Mouse (Mus musculus) adrenal gland, adult 2 months (tissue): ENCODE measurements around the gene Arhgap19. TPM values are rescaled to one million over a fixed set of nuclear protein-coding genes. Genes with fewer than 3 reads are reported as not detected.

Source experiments
- DNase-seq: peaks from one replicate; pipeline ENCODE4 v3.0.0; 2021
- polyA plus RNA-seq: library from polyadenylated mRNA; depleted of rRNA; stranded (reverse); fragments of >200 nt; gene quantifications from 2 replicates; pipeline ENCODE4 v1.2.3, GENCODE M21; 2012; rRNA removed
- total RNA-seq, 2 experiments: library from RNA; stranded (reverse); gene quantifications; 2 replicates each; pipeline ENCODE4 v1.2.3; 2021

The Arhgap19 gene
- total and polyA plus RNA-seq, 3 experiments, result 0.83 to 5.2 (median 3.5) TPM

DNA sequence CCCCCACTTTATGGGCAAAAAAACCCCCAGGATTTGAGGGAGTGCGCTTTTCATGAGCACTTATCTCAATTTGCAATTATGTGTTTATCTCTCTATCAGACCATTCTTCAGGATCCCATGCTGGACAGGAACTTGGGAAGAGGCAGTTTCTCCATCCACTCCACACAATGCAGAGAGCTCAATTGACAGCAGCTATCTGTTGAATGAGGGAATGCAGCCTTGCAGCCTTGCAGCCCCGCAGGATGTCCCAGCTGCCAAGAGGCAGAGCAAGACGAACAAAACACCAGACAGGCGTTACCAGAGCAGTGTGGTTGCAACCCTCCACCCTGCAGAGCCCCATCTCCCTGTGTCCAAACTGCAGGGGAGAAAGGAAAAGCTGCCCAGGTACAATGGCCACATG lies 63.0 kb downstream of the Arhgap19 start:
- no peak for DNase-seq

DNA sequence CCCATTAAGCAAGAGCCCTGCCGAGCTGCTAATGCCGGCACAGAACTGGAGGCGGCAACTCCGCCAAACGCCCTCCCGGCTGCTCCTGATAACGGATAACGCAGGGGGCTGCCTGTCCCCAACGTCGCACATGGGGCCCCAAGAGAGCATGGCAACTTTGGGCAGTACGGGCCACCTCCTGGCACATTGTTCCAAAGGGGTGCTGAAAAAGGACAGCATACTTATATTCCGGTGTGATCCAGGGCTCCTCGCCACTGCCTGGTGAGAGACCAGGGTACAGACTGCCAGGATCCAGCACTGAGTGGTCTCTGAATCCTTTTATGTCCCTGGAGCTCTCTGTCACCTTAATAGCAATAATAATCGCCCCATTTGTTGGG lies 63.4 kb downstream of the Arhgap19 start:
- DNase-seq, result no peak

GRCm38 (mm10) chr19:41737657-41738428 lies 64.0 kb downstream of the Arhgap19 start:
- peak; percentile 21 for DNase-seq

- no peak for DNase-seq
Observed at GRCm38 (mm10) chr19:41734685-41735084, 67.2 kb downstream of the Arhgap19 start.

GRCm38 (mm10) chr19:41725491-41725890 lies 76.4 kb downstream of the Arhgap19 start:
- DNase-seq, result no peak

GRCm38 (mm10) chr19:41724831-41725470 lies 76.9 kb downstream of the Arhgap19 start:
- DNase-seq, result no peak

DNA sequence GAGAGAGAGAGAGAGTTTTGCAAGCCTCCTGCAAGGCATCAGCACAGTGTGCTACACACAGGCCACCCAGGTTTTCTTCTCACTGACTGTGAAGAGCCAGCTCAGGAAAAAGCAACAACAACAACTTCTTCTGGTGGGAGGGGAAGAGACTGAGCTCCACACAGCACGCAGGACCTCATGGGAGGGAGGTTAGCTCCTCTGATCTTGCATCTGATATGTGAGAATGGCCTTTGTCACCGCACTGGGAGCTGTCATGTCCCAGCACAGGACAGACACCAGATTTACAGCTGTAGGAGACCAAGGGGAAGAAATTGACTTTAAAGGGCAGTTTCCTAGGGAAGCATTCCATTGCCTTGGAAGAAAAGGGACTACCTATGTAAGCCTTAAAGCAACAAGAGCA lies 78.5 kb downstream of the Arhgap19 start:
- DNase-seq, result no peak

DNA sequence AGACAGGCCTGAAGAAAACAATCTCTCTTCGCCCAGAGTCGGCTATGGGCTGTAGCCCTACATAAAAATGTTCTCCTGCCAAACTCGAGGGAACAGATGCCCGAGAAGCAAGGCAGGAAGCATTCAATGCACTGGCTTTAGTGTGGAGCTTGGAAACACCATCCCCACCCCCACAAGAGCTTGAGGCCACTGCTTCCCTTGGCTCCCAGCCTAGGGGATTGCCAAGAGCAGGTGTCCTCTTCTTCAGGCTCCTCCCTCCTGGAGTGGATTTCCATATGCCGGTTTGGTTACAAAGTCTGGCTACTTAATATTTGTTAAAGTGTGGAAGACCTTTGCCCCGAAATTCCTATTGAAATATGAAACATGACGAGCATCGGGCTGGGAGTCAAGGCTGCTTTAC lies 82.4 kb downstream of the Arhgap19 start:
- DNase-seq, result no peak

Other genes starting within 250 kb of the Arhgap19 start
- 10 to 100 TPM; 12.9 to 15.0 TPM for gene Gm340, start 219.7 kb downstream of the Arhgap19 start, total RNA-seq
- 0.33 and 0.39 TPM in 2 replicates for gene Gm340, start 219.7 kb downstream of the Arhgap19 start, polyA plus RNA-seq
- 10 to 100 TPM in 1 of 2 experiments, 1 to 10 TPM in 1; 2.9 to 18.1 TPM for gene Slit1, start 58.4 kb downstream of the Arhgap19 start, total RNA-seq
- 11.9 and 17.9 TPM in 2 replicates for gene Slit1, start 58.4 kb downstream of the Arhgap19 start, polyA plus RNA-seq
- gene Frat1, start 27.9 kb upstream of the Arhgap19 start, total RNA-seq, result 10 to 100 TPM in 1 of 2 experiments, 1 to 10 TPM in 1; 3.8 to 10.8 TPM
- 9.7 and 14.7 TPM in 2 replicates for gene Frat1, start 27.9 kb upstream of the Arhgap19 start, polyA plus RNA-seq
- gene Frat2, start 46.1 kb upstream of the Arhgap19 start, total RNA-seq, result 1 to 10 TPM; 1.2 to 2.6 TPM
- gene Frat2, start 46.1 kb upstream of the Arhgap19 start, polyA plus RNA-seq, result 5.5 and 6.7 TPM in 2 replicates
- gene Rrp12, start 94.1 kb upstream of the Arhgap19 start, total RNA-seq, result 10 to 100 TPM; 13.9 to 15.2 TPM
- 4.3 and 6.6 TPM in 2 replicates for gene Rrp12, start 94.1 kb upstream of the Arhgap19 start, polyA plus RNA-seq
- 100 to 1,000 TPM; 804 to 889 TPM for gene Pgam1, start 109.9 kb upstream of the Arhgap19 start, total RNA-seq
- 521 and 639 TPM in 2 replicates for gene Pgam1, start 109.9 kb upstream of the Arhgap19 start, polyA plus RNA-seq
- 10 to 100 TPM; 28.2 to 31.9 TPM for gene Exosc1, start 131.4 kb upstream of the Arhgap19 start, total RNA-seq
- 6.9 and 9.4 TPM in 2 replicates for gene Exosc1, start 131.4 kb upstream of the Arhgap19 start, polyA plus RNA-seq
- gene Zdhhc16, start 131.4 kb upstream of the Arhgap19 start, total RNA-seq, result 10 to 100 TPM; 26.0 to 26.2 TPM
- 56.9 and 73.6 TPM in 2 replicates for gene Zdhhc16, start 131.4 kb upstream of the Arhgap19 start, polyA plus RNA-seq
- gene Mms19, start 179.1 kb upstream of the Arhgap19 start, total RNA-seq, result 10 to 100 TPM; 15.9 to 22.0 TPM
- 48.3 and 49.2 TPM in 2 replicates for gene Mms19, start 179.1 kb upstream of the Arhgap19 start, polyA plus RNA-seq
- 10 to 100 TPM; 12.8 to 21.1 TPM for gene Ubtd1, start 179.7 kb upstream of the Arhgap19 start, total RNA-seq
- gene Ubtd1, start 179.7 kb upstream of the Arhgap19 start, polyA plus RNA-seq, result 29.3 and 31.3 TPM in 2 replicates
- gene Ankrd2, start 234.0 kb upstream of the Arhgap19 start, total RNA-seq, result under 1 TPM; 0.35 to 0.61 TPM
- gene Ankrd2, start 234.0 kb upstream of the Arhgap19 start, polyA plus RNA-seq, result 0.16 and 0.27 TPM in 2 replicates
- 1 to 10 TPM; 3.7 to 8.0 TPM for gene Hoga1, start 243.6 kb upstream of the Arhgap19 start, total RNA-seq
- 1.5 and 1.6 TPM in 2 replicates for gene Hoga1, start 243.6 kb upstream of the Arhgap19 start, polyA plus RNA-seq